Mouse (Mus musculus) limb, embryonic 14.5 days (tissue): ENCODE measurements at regions not wholly inside any gene's neighbourhood (a gene's known extent, or its start where the extent isn't known, plus 50 kb on each side); places are given as distances from the start of the nearest gene placed in this dataset.

Experiments used
- ATAC-seq: fragments of 200-750 bp; cut with Nextera tagmentation; 2 replicates; pipeline ENCODE4 v1.8.0; 2017; ENCODE audit warnings: low read depth, moderate number of reproducible peaks, moderate TSS enrichment; ENCODE audit not compliant: low FRiP score
- DNase-seq: peaks from one replicate; pipeline ENCODE4 v3.0.0-alpha.2; 2015; ENCODE audit warnings: low spot score
- H3K27ac ChIP-seq: fragments of 300-500 bp; sonication (generic); replicated peaks from 2 replicates; pipeline ENCODE4 v1.5.1; 2014; ENCODE audit warnings: low read depth, mild to moderate bottlenecking, low read length, moderate library complexity, mixed read lengths
- H3K27me3 ChIP-seq: fragments of 300-500 bp; sonication (generic); 2 replicates; pipeline ENCODE4 v1.6.1; 2014; ENCODE audit warnings: low read length, mixed read lengths; ENCODE audit not compliant: control insufficient read depth, insufficient read depth
- H3K36me3 ChIP-seq: fragments of 300-500 bp; sonication (generic); 2 replicates; pipeline ENCODE4 v1.6.1; 2014; ENCODE audit warnings: mild to moderate bottlenecking, low read length, moderate library complexity, mixed read lengths; ENCODE audit not compliant: control insufficient read depth, insufficient read depth
- H3K4me1 ChIP-seq: fragments of 300-500 bp; sonication (generic); 2 replicates; pipeline ENCODE4 v1.6.1; 2014; ENCODE audit warnings: antibody characterized with exemption, low read length, mixed read lengths; ENCODE audit not compliant: control insufficient read depth, insufficient read depth
- H3K4me2 ChIP-seq: fragments of 300-500 bp; sonication (generic); replicated peaks from 2 replicates; pipeline ENCODE4 v1.6.1; 2014; ENCODE audit warnings: low read depth, mild to moderate bottlenecking, low read length, moderate library complexity; ENCODE audit not compliant: severe bottlenecking
- H3K4me3 ChIP-seq: fragments of 300-500 bp; sonication (generic); replicated peaks from 2 replicates; pipeline ENCODE4 v1.5.1; 2014; ENCODE audit warnings: low read length
- H3K9ac ChIP-seq: fragments of 300-500 bp; sonication (generic); 2 replicates; pipeline ENCODE4 v1.6.1; 2014; ENCODE audit warnings: mild to moderate bottlenecking, low read depth, low read length, moderate library complexity; ENCODE audit not compliant: severe bottlenecking
- H3K9me3 ChIP-seq: fragments of 300-500 bp; sonication (generic); 2 replicates; pipeline ENCODE4 v1.6.1; 2016; ENCODE audit warnings: low read length; ENCODE audit not compliant: control insufficient read depth
- POLR2A ChIP-seq: fragments of 200-500 bp; IDR thresholded peaks from 2 replicates; pipeline ENCODE4 v1.8.0; 2012; ENCODE audit warnings: inconsistent platforms, mild to moderate bottlenecking, moderate library complexity, borderline replicate concordance; ENCODE audit not compliant: insufficient read depth, insufficient read length; ENCODE audit errors: extremely low read depth
- WGBS: fragments of 180-500 bp; shearing (Covaris S2); extraction: QIAGEN DNeasy Blood & Tissue Kit; methylation state at CpG from one replicate; pipeline ENCODE4 v1.1.7; 2014; 5-methylcytosine and 5-hydroxymethylcytosine counted together

DNA sequence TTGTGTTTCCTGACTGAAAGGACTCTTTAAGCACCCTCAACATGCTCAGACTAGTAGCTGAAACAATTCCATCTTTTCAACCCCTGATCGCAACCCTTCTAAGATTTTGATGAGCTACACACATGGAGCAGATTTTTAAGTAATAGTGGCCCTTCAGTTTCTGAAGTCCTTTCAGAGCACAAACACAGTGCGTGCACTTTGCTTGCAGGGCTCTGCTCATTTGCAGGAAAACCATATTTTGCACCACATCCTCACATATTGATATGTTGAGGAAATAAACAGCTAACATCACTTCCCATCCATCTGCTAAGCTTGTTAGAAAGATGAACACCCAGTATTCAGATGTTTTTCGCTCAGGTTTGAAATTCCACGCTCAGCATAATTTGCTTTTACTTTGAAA is 344.6 kb upstream of the Acvr2a start:
- DNase-seq: no peak
- no peak for TF ChIP-seq POLR2A
- no peak overlapping the region for H3K9ac ChIP-seq
- H3K27ac ChIP-seq: no peak overlapping the region
- no peaks in the 10 kb centered on the region for H3K36me3 ChIP-seq
- H3K27me3 ChIP-seq: no peaks in the 10 kb centered on the region
- no peaks in the 10 kb centered on the region for H3K9me3 ChIP-seq
- no peaks in the 10 kb centered on the region for H3K4me1 ChIP-seq
- ATAC-seq: no peak
- 87% methylated on average over 4 of the region's 4 CpGs for WGBS
- H3K4me2 ChIP-seq: no peak overlapping the region
- no peak overlapping the region for H3K4me3 ChIP-seq

GRCm38 (mm10) chr2:48473102-48473501 is 340.8 kb upstream of the Acvr2a start:
- Histone ChIP-seq H3K27me3 (no peaks in the 10 kb centered on the region), H3K27ac (no peak overlapping the region), H3K4me3 (no peak overlapping the region), H3K4me2 (no peak overlapping the region), H3K9ac (no peak overlapping the region), H3K9me3 (no peaks in the 10 kb centered on the region), H3K4me1 (no peaks in the 10 kb centered on the region), H3K36me3 (no peaks in the 10 kb centered on the region)
- WGBS: 69% methylated on average over 3 of the region's 3 CpGs
- no peak for TF ChIP-seq POLR2A
- DNase-seq (no peak), ATAC-seq (no peak)

GRCm38 (mm10) chr2:48474642-48475041 is 339.3 kb upstream of the Acvr2a start:
- Histone ChIP-seq H3K9ac (no peak overlapping the region), H3K4me2 (no peak overlapping the region), H3K36me3 (no peaks in the 10 kb centered on the region), H3K27me3 (no peaks in the 10 kb centered on the region), H3K4me1 (no peaks in the 10 kb centered on the region), H3K27ac (no peak overlapping the region), H3K9me3 (no peaks in the 10 kb centered on the region), H3K4me3 (no peak overlapping the region)
- 87% methylated on average over 4 of the region's 4 CpGs for WGBS
- DNase-seq: no peak
- no peak for TF ChIP-seq POLR2A
- no peak for ATAC-seq

DNA sequence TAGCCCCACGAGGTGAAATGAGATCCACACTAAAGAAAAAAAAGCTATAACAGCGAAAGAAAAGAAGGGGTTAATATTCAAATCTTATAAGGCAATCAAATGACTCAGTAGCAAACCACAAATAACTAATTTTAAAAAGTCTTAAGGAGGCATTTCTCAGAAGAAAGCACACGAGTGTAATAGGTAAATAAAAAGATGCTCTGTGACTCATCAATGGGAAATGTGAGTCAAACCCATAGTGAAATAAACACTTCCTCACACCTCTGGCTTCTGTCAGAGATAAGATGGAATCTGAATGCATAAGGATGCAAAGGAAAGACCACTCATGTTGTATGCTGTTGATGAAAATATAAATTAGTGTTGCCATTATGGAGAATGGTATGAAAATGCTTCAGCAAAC is 337.1 kb upstream of the Acvr2a start:
- 45% methylated on average over 3 of the region's 3 CpGs for WGBS
- Histone ChIP-seq H3K36me3 (no peaks in the 10 kb centered on the region), H3K27me3 (no peaks in the 10 kb centered on the region), H3K4me3 (no peak overlapping the region), H3K9me3 (no peaks in the 10 kb centered on the region), H3K27ac (no peak overlapping the region), H3K4me2 (no peak overlapping the region), H3K4me1 (peaks cover 10% of the 10 kb centered on the region; the same call in 1 of the 2 replicates), H3K9ac (no peak overlapping the region)
- ATAC-seq (no peak), DNase-seq (no peak)
- TF ChIP-seq POLR2A: no peak

- H3K27me3 ChIP-seq: no peaks in the 10 kb centered on the region
- 72% methylated on average over 2 of the region's 2 CpGs for WGBS
- no peaks in the 10 kb centered on the region for H3K36me3 ChIP-seq
- ATAC-seq: no peak
- no peak overlapping the region for H3K27ac ChIP-seq
- no peak for DNase-seq
- no peak for TF ChIP-seq POLR2A
- no peak overlapping the region for H3K4me2 ChIP-seq
- no peak overlapping the region for H3K4me3 ChIP-seq
- H3K4me1 ChIP-seq: peaks cover 10% of the 10 kb centered on the region; the same call in 1 of the 2 replicates
- no peak overlapping the region for H3K9ac ChIP-seq
- H3K9me3 ChIP-seq: no peaks in the 10 kb centered on the region
These were observed 336.6 kb upstream of the Acvr2a start for GRCm38 (mm10) chr2:48477336-48477735.

DNA sequence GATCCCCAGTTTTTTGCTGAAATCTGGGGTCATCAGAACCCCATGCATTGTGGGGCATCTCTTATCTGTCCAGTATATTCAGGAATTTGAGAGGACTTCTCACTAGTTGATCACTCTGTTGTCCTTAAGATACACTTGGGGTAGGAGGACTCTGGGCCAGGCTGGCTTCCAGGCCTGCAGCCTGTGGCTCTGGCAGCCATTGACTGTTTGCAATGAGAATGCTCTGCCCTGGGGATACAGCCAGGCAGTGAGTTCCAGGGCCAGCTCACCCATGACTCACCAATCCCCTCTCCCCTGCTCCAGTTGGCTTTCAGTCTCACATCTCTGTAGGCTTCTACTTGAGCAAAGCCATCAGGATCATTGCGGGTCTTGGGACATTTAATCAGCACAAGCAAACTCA is 334.3 kb upstream of the Acvr2a start:
- H3K27ac ChIP-seq: no peak overlapping the region
- no peak overlapping the region for H3K4me3 ChIP-seq
- no peaks in the 10 kb centered on the region for H3K36me3 ChIP-seq
- H3K9ac ChIP-seq: no peak overlapping the region
- H3K4me2 ChIP-seq: no peak overlapping the region
- no peak for ATAC-seq
- H3K27me3 ChIP-seq: no peaks in the 10 kb centered on the region
- TF ChIP-seq POLR2A: no peak
- DNase-seq: no peak
- 100% methylated on average over 1 of the region's 1 CpGs for WGBS
- H3K9me3 ChIP-seq: no peaks in the 10 kb centered on the region
- peaks cover 10% of the 10 kb centered on the region; the same call in 1 of the 2 replicates for H3K4me1 ChIP-seq
